Mouse (Mus musculus) brain, embryonic 14.5 days (tissue): ENCODE data around the gene Eif4b.

Experiments used
- CTCF ChIP-seq: fragments of 200-500 bp; IDR thresholded peaks from 2 replicates; pipeline ENCODE4 v1.5.1; 2012; ENCODE audit warnings: inconsistent platforms, mild to moderate bottlenecking, moderate library complexity, borderline replicate concordance; ENCODE audit not compliant: insufficient read depth, insufficient read length; ENCODE audit errors: extremely low read depth
- POLR2A ChIP-seq: fragments of 200-500 bp; IDR thresholded peaks from 2 replicates; pipeline ENCODE4 v1.6.1; 2012; ENCODE audit warnings: mild to moderate bottlenecking, inconsistent platforms, borderline replicate concordance; ENCODE audit not compliant: poor library complexity, insufficient read depth, insufficient read length, severe bottlenecking; ENCODE audit errors: extremely low read depth

- no peak for TF ChIP-seq POLR2A
- TF ChIP-seq CTCF = no peak
These were observed 31.8 kb downstream of the Eif4b start for GRCm38 (mm10) chr15:102105360-102105759.
